Mouse (Mus musculus) midbrain, embryonic 13.5 days (tissue): ENCODE measurements around the gene H3f3b. TPM values are rescaled to one million over a fixed set of nuclear protein-coding genes. Genes with fewer than 3 reads are reported as not detected.
A peak's percentile ranks its signal among the peaks of the same experiment; 100 is the strongest.

Experiments
- ATAC-seq: fragments of 200-750 bp; cut with Nextera tagmentation; 2 replicates; pipeline ENCODE4 v1.8.0; 2017; ENCODE audit warnings: mild to moderate bottlenecking, moderate TSS enrichment, moderate library complexity
- H3K27ac ChIP-seq: fragments of 300-500 bp; sonication (generic); 2 replicates; pipeline ENCODE4 v1.5.1; 2015; ENCODE audit warnings: inconsistent platforms, mild to moderate bottlenecking, moderate library complexity
- H3K27me3 ChIP-seq: fragments of 300-500 bp; sonication (generic); 2 replicates; pipeline ENCODE4 v1.6.1; 2015; ENCODE audit warnings: mild to moderate bottlenecking, inconsistent platforms
- H3K36me3 ChIP-seq: fragments of 300-500 bp; sonication (generic); 2 replicates; pipeline ENCODE4 v1.6.1; 2015; ENCODE audit warnings: mild to moderate bottlenecking, inconsistent platforms
- H3K4me1 ChIP-seq: fragments of 300-500 bp; sonication (generic); replicated peaks from 2 replicates; pipeline ENCODE4 v1.6.1; 2015; ENCODE audit warnings: inconsistent platforms
- H3K4me2 ChIP-seq: fragments of 300-500 bp; sonication (generic); replicated peaks from 2 replicates; pipeline ENCODE4 v1.6.1; 2015; ENCODE audit warnings: moderate library complexity, mild to moderate bottlenecking, inconsistent platforms
- H3K4me3 ChIP-seq: fragments of 300-500 bp; sonication (generic); replicated peaks from 2 replicates; pipeline ENCODE4 v1.5.1; 2015; ENCODE audit warnings: mild to moderate bottlenecking, inconsistent platforms
- H3K9ac ChIP-seq: fragments of 300-500 bp; sonication (generic); replicated peaks from 2 replicates; pipeline ENCODE4 v1.6.1; 2015; ENCODE audit warnings: mild to moderate bottlenecking, inconsistent platforms
- H3K9me3 ChIP-seq: fragments of 300-500 bp; sonication (generic); 2 replicates; pipeline ENCODE4 v1.6.1; 2016; ENCODE audit warnings: mild to moderate bottlenecking, inconsistent platforms
- WGBS: fragments of 180-500 bp; shearing (Covaris S2); methylation state at CpG from one replicate; pipeline ENCODE4 v1.1.7; 2015; 5-methylcytosine and 5-hydroxymethylcytosine counted together
- polyA plus RNA-seq: library from polyadenylated mRNA; unstranded; fragments of >200 nt; fragmentation: Nextera tagmentation; extraction: Ambion mirVana; gene quantifications from 2 replicates; pipeline ENCODE4 v1.2.1, GENCODE M21; 2015

H3f3b gene
- polyA plus RNA-seq, 1 experiment from 2014 or later: 2,611 TPM

- Histone ChIP-seq H3K4me1 (peaks cover 19% of the 10 kb centered on the region), H3K9ac (peak overlapping the region; percentile 56), H3K4me2 (peak overlapping the region; percentile 61), H3K9me3 (no peaks in the 10 kb centered on the region), H3K27ac (no peak overlapping the region; the same call in 1 of the 2 replicates), H3K27me3 (peaks cover 6% of the 10 kb centered on the region; the same call in 1 of the 2 replicates), H3K36me3 (peaks cover 4% of the 10 kb centered on the region; the same call in 1 of the 2 replicates), H3K4me3 (peak overlapping the region; percentile 32)
- peak; percentile 49 for ATAC-seq
- 7% methylated on average over 54 of the region's 54 CpGs for WGBS
Observed at GRCm38 (mm10) chr11:116004840-116005700, 22.7 kb downstream of the H3f3b start.

DNA sequence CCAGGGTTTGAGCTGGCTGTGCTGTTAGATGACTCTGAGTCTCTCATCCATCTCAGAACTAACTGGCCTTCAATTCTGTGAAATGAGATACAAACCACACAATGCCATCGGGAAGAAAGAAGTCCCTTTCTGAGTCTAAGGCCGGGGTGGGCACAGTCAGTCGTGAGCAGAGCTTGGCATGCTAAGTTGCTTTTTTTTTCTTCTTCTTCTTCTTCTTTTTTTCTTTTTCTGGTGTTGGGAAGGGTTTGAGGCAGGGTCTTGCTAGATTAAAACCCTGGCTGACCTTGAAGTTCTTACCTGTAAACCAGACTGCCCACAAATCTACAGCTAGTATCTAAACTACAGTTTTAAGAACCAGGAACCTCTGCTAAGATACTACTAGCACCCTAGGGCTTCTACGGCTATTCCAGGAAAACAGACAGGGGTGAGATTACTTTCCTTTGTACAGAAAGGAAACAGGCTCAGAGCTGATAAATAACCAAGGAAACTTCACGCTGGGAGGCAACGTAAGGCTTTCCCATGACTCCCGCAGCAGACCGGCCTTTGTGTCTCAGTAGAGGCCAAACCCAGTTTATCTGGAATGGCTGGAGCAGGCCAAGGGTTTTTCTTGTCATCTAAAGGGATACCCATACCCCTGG is 23.5 kb downstream of the H3f3b start:
- Histone ChIP-seq H3K27ac (no peak overlapping the region), H3K4me2 (peak overlapping the region; percentile 61), H3K4me1 (peaks cover 19% of the 10 kb centered on the region), H3K9me3 (no peaks in the 10 kb centered on the region), H3K9ac (peak overlapping the region; percentile 56), H3K4me3 (peak overlapping the region; percentile 32), H3K36me3 (peaks cover 2% of the 10 kb centered on the region; the same call in 1 of the 2 replicates), H3K27me3 (peaks cover 6% of the 10 kb centered on the region; the same call in 1 of the 2 replicates)
- 39% methylated on average over 8 of the region's 8 CpGs for WGBS
- ATAC-seq: no peak

DNA sequence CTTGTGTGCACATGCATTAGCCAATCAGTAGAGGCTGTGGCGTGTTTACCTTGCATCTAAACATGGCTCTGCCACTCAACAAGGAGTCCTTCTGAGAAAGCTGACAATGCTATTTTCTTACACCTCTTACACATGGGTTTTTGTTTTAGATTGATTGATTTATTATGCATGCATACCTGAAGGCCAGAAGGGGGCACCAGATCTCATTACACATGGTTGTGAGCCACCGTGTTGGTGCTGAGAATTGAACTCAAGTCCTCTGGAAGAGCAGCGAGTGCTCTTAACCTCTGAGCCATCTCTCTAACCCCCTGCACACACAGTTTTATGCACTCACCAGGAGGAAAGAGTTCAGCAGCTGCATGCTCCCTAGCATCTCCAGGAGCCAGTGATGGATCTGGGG is 24.9 kb downstream of the H3f3b start:
- H3K4me3 ChIP-seq: no peak overlapping the region
- H3K9me3 ChIP-seq: no peaks in the 10 kb centered on the region
- peaks cover 10% of the 10 kb centered on the region; the same call in 1 of the 2 replicates for H3K27me3 ChIP-seq
- 92% methylated on average over 3 of the region's 3 CpGs for WGBS
- no peak for ATAC-seq
- H3K36me3 ChIP-seq: no peaks in the 10 kb centered on the region; the same call in 1 of the 2 replicates
- no peak overlapping the region for H3K4me2 ChIP-seq
- peaks cover 19% of the 10 kb centered on the region for H3K4me1 ChIP-seq
- H3K27ac ChIP-seq: no peak overlapping the region
- no peak overlapping the region for H3K9ac ChIP-seq

DNA sequence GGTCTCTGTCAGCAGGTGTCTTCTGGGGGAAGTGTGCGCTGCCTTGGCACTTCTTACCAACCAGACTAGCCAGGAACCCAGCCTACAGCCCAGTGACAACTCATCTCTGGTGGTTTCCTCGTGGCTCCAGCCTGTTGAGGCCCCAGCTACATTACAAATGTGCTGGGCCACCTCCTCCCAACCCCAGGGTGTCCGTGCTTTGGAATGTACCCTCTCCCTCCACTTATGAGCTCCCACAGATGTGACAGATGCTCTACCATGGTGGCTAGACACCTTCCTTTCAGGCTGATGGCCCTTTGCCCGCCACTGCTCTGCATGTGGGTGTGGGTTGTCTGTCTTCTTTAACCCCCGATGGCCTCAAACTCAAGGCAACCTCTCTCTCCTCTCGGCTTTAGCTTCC is 26.0 kb downstream of the H3f3b start:
- no peak overlapping the region for H3K4me3 ChIP-seq
- no peaks in the 10 kb centered on the region for H3K36me3 ChIP-seq
- ATAC-seq: no peak
- H3K27me3 ChIP-seq: peaks cover 10% of the 10 kb centered on the region; the same call in 1 of the 2 replicates
- no peak overlapping the region for H3K27ac ChIP-seq
- no peaks in the 10 kb centered on the region for H3K9me3 ChIP-seq
- no peak overlapping the region for H3K9ac ChIP-seq
- WGBS: 75% methylated on average over 6 of the region's 6 CpGs
- H3K4me1 ChIP-seq: peaks cover 19% of the 10 kb centered on the region
- no peak overlapping the region for H3K4me2 ChIP-seq

DNA sequence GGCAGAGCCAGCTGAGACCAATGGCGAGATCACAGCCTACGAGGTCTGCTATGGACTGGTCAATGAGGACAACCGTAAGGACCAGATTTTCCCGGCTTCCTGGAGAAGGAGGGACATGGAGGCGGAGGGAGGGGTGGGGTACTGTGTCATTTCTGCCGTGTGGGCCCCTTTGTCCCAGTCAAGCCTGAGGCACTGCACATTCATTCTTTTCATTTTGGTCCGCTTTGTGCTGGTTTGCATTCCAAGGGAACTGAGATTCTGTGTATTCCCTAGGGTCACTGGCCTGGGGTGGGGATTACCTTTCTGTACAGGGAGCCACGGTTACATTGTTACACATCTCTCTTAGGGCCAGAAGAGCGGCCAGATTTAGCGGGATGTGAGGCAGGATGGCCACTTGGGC is 27.2 kb downstream of the H3f3b start:
- H3K36me3 ChIP-seq: no peaks in the 10 kb centered on the region
- peak; percentile 24; the same call in 1 of the 2 replicates for ATAC-seq
- peaks cover 7% of the 10 kb centered on the region; the same call in 1 of the 2 replicates for H3K27me3 ChIP-seq
- no peak overlapping the region for H3K4me2 ChIP-seq
- H3K27ac ChIP-seq: no peak overlapping the region
- H3K9me3 ChIP-seq: no peaks in the 10 kb centered on the region
- H3K4me1 ChIP-seq: peaks cover 19% of the 10 kb centered on the region
- H3K4me3 ChIP-seq: no peak overlapping the region
- 31% methylated on average over 10 of the region's 10 CpGs for WGBS
- no peak overlapping the region for H3K9ac ChIP-seq

DNA sequence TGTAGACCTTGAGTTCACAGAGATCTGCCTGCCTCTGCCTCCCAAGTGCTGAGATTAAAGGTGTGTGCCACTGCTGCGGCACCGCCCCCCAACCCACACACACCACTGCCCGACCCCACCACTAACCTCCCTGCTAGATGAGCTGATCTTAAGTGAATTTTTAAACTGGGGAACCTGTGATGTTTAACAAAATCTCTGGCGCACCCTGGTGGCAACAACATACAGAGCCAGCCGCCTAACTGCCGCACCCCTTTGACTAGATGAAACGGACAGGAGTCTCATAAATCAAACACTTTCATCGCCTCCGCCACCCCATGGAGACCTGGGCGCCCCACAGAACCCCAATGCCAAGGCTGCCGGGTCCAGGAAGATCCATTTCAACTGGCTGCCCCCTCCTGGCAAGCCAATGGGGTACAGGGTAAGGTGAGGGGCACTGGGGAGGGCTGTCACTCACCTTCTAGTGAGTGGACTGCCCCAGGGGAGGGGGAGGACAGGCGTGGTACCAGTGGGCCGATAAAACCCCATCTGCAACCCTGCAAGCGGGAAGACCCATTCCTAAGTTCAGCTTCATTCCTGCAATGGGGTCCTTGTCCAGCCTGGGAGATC is 28.1 kb downstream of the H3f3b start:
- no peak for ATAC-seq
- Histone ChIP-seq H3K9ac (no peak overlapping the region), H3K36me3 (no peaks in the 10 kb centered on the region), H3K4me3 (no peak overlapping the region), H3K4me1 (peaks cover 9% of the 10 kb centered on the region), H3K9me3 (no peaks in the 10 kb centered on the region), H3K27ac (no peak overlapping the region), H3K4me2 (0 out of 2 replicates have a peak overlapping the region, but pooled peaks have one; percentile 9), H3K27me3 (peaks cover 3% of the 10 kb centered on the region; the same call in 1 of the 2 replicates)
- 18% methylated on average over 14 of the region's 14 CpGs for WGBS

DNA sequence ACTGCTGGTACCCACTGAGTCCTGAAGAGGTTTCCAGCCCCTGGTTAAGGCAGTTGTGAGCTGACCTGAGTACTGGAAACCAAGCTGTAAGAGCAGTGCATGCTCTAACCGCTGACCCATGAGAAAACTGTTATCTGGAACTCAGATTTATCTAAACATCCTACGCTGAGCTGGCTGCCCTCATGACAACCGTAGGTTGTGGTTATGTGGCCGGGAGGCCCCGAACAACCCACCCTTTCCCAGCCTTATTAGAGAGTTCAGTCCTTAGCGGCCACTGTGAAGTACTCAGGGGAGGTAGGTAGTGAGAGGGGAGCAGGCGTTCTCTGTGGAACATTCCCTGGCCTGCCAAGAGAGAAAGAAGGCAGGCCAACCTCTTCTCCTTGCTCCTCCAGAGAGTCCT is 28.7 kb downstream of the H3f3b start:
- H3K36me3 ChIP-seq: no peaks in the 10 kb centered on the region
- peaks cover 3% of the 10 kb centered on the region; the same call in 1 of the 2 replicates for H3K27me3 ChIP-seq
- H3K9ac ChIP-seq: no peak overlapping the region
- no peaks in the 10 kb centered on the region for H3K9me3 ChIP-seq
- no peak for ATAC-seq
- no peak overlapping the region for H3K4me3 ChIP-seq
- H3K4me2 ChIP-seq: no peak overlapping the region
- H3K4me1 ChIP-seq: peaks cover 7% of the 10 kb centered on the region
- 82% methylated on average over 7 of the region's 7 CpGs for WGBS
- no peak overlapping the region for H3K27ac ChIP-seq

DNA sequence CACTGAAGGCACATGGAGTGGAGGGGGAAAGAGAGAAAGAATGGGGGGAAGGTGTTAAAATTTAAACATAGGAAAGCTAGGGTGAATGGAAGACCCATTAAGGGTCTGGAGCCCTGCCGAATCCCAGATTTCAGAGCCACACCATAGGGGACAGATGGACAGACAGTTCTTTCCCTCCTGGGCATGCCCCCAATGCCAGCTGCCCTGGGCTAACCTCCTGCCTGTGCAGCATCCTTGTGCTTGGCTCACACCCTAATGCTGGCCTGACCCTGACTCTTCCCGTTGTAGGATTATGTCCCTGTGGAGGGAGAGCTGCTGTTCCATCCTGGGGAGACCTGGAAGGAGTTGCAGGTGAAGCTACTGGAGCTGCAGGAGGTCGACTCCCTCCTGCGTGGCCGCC is 30.1 kb downstream of the H3f3b start:
- H3K9me3 ChIP-seq: no peaks in the 10 kb centered on the region
- H3K36me3 ChIP-seq: no peaks in the 10 kb centered on the region
- H3K9ac ChIP-seq: no peak overlapping the region
- H3K4me1 ChIP-seq: peaks cover 7% of the 10 kb centered on the region
- peaks cover 3% of the 10 kb centered on the region; the same call in 1 of the 2 replicates for H3K27me3 ChIP-seq
- H3K4me3 ChIP-seq: no peak overlapping the region
- 69% methylated on average over 5 of the region's 5 CpGs for whole genome bisulfite sequencing
- no peak overlapping the region for H3K27ac ChIP-seq
- no peak overlapping the region for H3K4me2 ChIP-seq
- ATAC-seq: no peak

DNA sequence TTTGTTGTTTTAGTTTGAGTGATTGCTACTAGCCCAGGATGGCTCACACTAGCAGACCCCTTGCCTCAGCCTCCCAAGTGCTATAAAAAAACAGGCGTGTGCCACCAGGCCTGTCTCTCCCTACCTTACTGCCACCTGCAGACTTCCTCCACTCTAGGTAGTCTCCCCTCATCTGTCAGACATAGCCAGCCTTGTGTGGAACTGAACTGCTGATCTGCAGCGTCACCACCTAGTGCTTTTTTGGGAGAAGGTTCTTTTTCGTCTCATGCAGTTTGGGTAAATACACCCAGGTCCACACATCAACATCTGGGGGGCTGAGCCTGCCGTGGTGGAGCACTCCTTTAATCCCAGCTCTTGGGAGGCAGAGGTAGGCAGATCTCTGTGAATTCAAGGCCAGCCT is 30.7 kb downstream of the H3f3b start:
- H3K9ac ChIP-seq: no peak overlapping the region
- H3K4me1 ChIP-seq: peaks cover 7% of the 10 kb centered on the region
- ATAC-seq: no peak
- no peaks in the 10 kb centered on the region for H3K36me3 ChIP-seq
- H3K4me3 ChIP-seq: no peak overlapping the region
- no peak overlapping the region for H3K4me2 ChIP-seq
- H3K9me3 ChIP-seq: no peaks in the 10 kb centered on the region
- H3K27me3 ChIP-seq: peaks cover 3% of the 10 kb centered on the region; the same call in 1 of the 2 replicates
- 78% methylated on average over 4 of the region's 4 CpGs for WGBS
- H3K27ac ChIP-seq: no peak overlapping the region

DNA sequence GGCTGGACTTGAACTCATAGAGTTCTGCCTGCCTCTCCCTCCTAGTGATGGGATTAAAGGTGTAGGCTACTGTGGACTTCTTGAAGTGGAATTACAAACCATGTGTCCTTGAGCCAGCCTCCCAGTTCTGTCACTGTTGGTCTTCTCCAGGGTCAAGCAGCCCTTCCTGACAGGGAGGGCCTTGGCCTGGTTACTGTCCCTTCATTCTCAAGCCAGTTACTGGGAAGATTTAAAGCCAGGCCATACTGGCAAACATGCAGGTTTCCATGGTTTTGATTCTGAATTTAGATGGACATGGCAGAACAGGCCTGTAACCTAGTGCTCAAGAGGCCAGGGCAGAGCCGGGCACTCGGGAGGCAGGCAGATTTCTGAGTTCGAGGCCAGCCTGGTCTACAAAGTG is 32.5 kb downstream of the H3f3b start:
- H3K9ac ChIP-seq: no peak overlapping the region
- peaks cover 3% of the 10 kb centered on the region; the same call in 1 of the 2 replicates for H3K27me3 ChIP-seq
- 88% methylated on average over 3 of the region's 3 CpGs for WGBS
- no peak overlapping the region for H3K4me2 ChIP-seq
- ATAC-seq: no peak
- no peak overlapping the region for H3K27ac ChIP-seq
- H3K4me1 ChIP-seq: peaks cover 1% of the 10 kb centered on the region; the same call in 1 of the 2 replicates
- no peaks in the 10 kb centered on the region for H3K9me3 ChIP-seq
- no peaks in the 10 kb centered on the region for H3K36me3 ChIP-seq
- H3K4me3 ChIP-seq: no peak overlapping the region

GRCm38 (mm10) chr11:115992098-115992497 is 35.7 kb downstream of the H3f3b start:
- Histone ChIP-seq H3K9ac (no peak overlapping the region), H3K4me2 (no peak overlapping the region), H3K27ac (no peak overlapping the region), H3K27me3 (peaks cover 4% of the 10 kb centered on the region; the same call in 1 of the 2 replicates), H3K4me1 (no peaks in the 10 kb centered on the region), H3K4me3 (no peak overlapping the region), H3K9me3 (no peaks in the 10 kb centered on the region), H3K36me3 (no peaks in the 10 kb centered on the region)
- 76% methylated on average over 4 of the region's 4 CpGs for WGBS
- no peak for ATAC-seq
